Mouse (Mus musculus) MEL (cell line): ENCODE data around the gene Olfr206.

ENCODE experiments used
- CTCF ChIP-seq, 3 experiments: IDR thresholded peaks in 2 of 3; conservative IDR thresholded peaks in 1 of 3; 2 replicates each; pipeline ENCODE4 v1.5.1; 2011 to 2012; ENCODE audit warnings: low read length in 3 of 3, low read depth in 2 of 3, mild to moderate bottlenecking in 2 of 3, improper control_type of control experiment in 1 of 3, inconsistent platforms in 1 of 3, mixed read lengths in 1 of 3, moderate library complexity in 1 of 3; ENCODE audit not compliant: control insufficient read depth in 1 of 3, insufficient read depth in 1 of 3, poor library complexity in 1 of 3, severe bottlenecking in 1 of 3
- E2F4 ChIP-seq: IDR thresholded peaks from 2 replicates; pipeline ENCODE4 v1.6.1; 2011; ENCODE audit warnings: low read depth, low read length, improper control_type of control experiment, borderline replicate concordance
- EP300 ChIP-seq, 2 experiments: IDR thresholded peaks; 2 replicates each; pipeline ENCODE4 v1.6.1; 2011; ENCODE audit warnings: improper control_type of control experiment in 2 of 2, low read length in 2 of 2, low read depth in 1 of 2, mild to moderate bottlenecking in 1 of 2
- HCFC1 ChIP-seq: IDR thresholded peaks from 2 replicates; pipeline ENCODE4 v1.6.1; 2012; ENCODE audit warnings: low read depth, mild to moderate bottlenecking, inconsistent platforms, low read length, improper control_type of control experiment, moderate library complexity
- POLR2A ChIP-seq, 2 experiments: IDR thresholded peaks; 2 replicates each; pipeline ENCODE4 v1.6.1; 2011 to 2012; ENCODE audit warnings: low read length in 2 of 2, mild to moderate bottlenecking in 2 of 2, control low read depth in 1 of 2, improper control_type of control experiment in 1 of 2, low read depth in 1 of 2, moderate library complexity in 1 of 2; ENCODE audit not compliant: control insufficient read depth in 1 of 2, insufficient read depth in 1 of 2, poor library complexity in 1 of 2
- POLR2AphosphoS5 ChIP-seq: IDR thresholded peaks from 2 replicates; pipeline ENCODE4 v1.6.1; 2012; ENCODE audit warnings: low read depth, borderline replicate concordance, mild to moderate bottlenecking, inconsistent platforms, low read length, moderate library complexity, mixed read lengths
- USF1 ChIP-seq: IDR thresholded peaks from 2 replicates; pipeline ENCODE4 v1.6.1; 2014; ENCODE audit warnings: low read depth, mild to moderate bottlenecking, inconsistent platforms, low read length, improper control_type of control experiment, moderate library complexity

DNA sequence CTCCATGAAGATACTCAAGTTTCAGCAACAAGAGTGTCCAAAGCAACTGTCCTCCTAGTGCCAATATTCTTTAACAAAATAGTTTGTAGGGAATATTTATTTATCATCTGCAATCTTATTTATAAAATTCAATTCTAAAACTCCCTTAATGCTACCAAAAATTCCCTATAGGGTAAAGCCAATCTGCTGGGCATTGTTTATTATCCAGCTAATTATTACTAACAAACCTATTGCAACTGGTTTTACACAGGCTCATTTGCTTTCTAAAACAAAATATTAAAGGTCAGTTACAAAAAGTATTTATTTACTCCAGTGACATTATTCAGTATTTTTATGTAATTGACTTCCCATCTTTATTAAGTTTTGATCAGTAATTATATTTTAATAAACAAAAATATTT is 30.9 kb downstream of the Olfr206 start, which contains the start of gene Olfr204:
- TF ChIP-seq POLR2A (IDR thresholded peaks at IDR 0.05; ENCODE audit: control insufficient read depth in 1 of 2, insufficient read depth in 1 of 2, low read depth in 1 of 2, low read length in 2 of 2, poor library complexity in 1 of 2) (no peak), E2F4 (no peak), CTCF (IDR thresholded peaks at IDR 0.05 in 2 of 3, conservative IDR thresholded peaks at IDR 0.05 in 1 of 3; ENCODE audit: control insufficient read depth in 1 of 3, insufficient read depth in 1 of 3, low read depth in 2 of 3, low read length in 3 of 3, poor library complexity in 1 of 3, severe bottlenecking in 1 of 3) (no peak), EP300 (IDR thresholded peaks at IDR 0.05; ENCODE audit: low read depth in 1 of 2, low read length in 2 of 2) (no peak), HCFC1 (no peak), USF1 (no peak), POLR2AphosphoS5 (no peak)
